Comparison of ENCODE assay signal across 8 mouse cellular contexts in genomic region chr3:88717831-88718230, GRCm38 (mm10). TPM values are rescaled to one million over a fixed set of nuclear protein-coding genes. Genes with fewer than 3 reads are reported as not detected.
DNase-seq lines count a peak whose midpoint lies in the region; ATAC-seq and TF ChIP-seq lines count a peak whose summit lies in the region.

No protein-coding gene starts in this region.

- H3K4me2 ChIP-seq in embryonic facial prominence, embryonic 15.5 days (replicated peaks) = peak overlapping the region; percentile 81
- H3K4me2 ChIP-seq in limb, embryonic 12.5 days = peak overlapping the region; percentile 84
- peak overlapping the region; percentile 87 for H3K4me2 ChIP-seq in neural tube, embryonic 15.5 days

- peaks cover 48% of the 10 kb centered on the region for H3K36me3 ChIP-seq in embryonic facial prominence, embryonic 15.5 days
- peaks cover 52% of the 10 kb centered on the region for H3K36me3 ChIP-seq in limb, embryonic 12.5 days
- H3K36me3 ChIP-seq in neural tube, embryonic 15.5 days = peaks cover 34% of the 10 kb centered on the region

- H3K27me3 ChIP-seq in embryonic facial prominence, embryonic 15.5 days = no peaks in the 10 kb centered on the region
- no peaks in the 10 kb centered on the region for H3K27me3 ChIP-seq in limb, embryonic 12.5 days
- H3K27me3 ChIP-seq in neural tube, embryonic 15.5 days (replicated peaks) = no peaks in the 10 kb centered on the region

- H3K4me3 ChIP-seq in left cerebral cortex, adult 2 months = peak overlapping the region; percentile 89
- H3K4me3 ChIP-seq in embryonic facial prominence, embryonic 15.5 days (replicated peaks) = peak overlapping the region; percentile 82
- H3K4me3 ChIP-seq in limb, embryonic 12.5 days (replicated peaks) = peak overlapping the region; percentile 15
- peak overlapping the region; percentile 9 for H3K4me3 ChIP-seq in neural tube, embryonic 15.5 days (replicated peaks)

- H3K9ac ChIP-seq in embryonic facial prominence, embryonic 15.5 days = no peak overlapping the region
- H3K9ac ChIP-seq in limb, embryonic 12.5 days (replicated peaks) = no peak overlapping the region
- H3K9ac ChIP-seq in neural tube, embryonic 15.5 days (replicated peaks) = no peak overlapping the region

- no peak overlapping the region; the same call in 1 of the 2 replicates for H3K27ac ChIP-seq in left cerebral cortex, adult 2 months
- H3K27ac ChIP-seq in embryonic facial prominence, embryonic 15.5 days (replicated peaks) = peak overlapping the region; percentile 48; the same call in 1 of the 2 replicates
- no peak overlapping the region for H3K27ac ChIP-seq in limb, embryonic 12.5 days
- no peak overlapping the region for H3K27ac ChIP-seq in neural tube, embryonic 15.5 days (replicated peaks)

- TF ChIP-seq CTCF in left cerebral cortex, adult 2 months (IDR thresholded peaks at IDR 0.05) = no peak

- ATAC-seq in embryonic facial prominence, embryonic 15.5 days (ENCODE audit: insufficient number of reproducible peaks, low FRiP score, low TSS enrichment, low read depth) = no peak
- ATAC-seq in limb, embryonic 12.5 days (ENCODE audit: insufficient number of reproducible peaks, insufficient read depth, low FRiP score, low TSS enrichment, low read depth) = no peak
- no peak for ATAC-seq in neural tube, embryonic 15.5 days (ENCODE audit: low FRiP score)

- DNase-seq in left cerebral cortex, adult 2 months (ENCODE audit: extremely low spot score in 1 of 2, low spot score in 2 of 2) = no peak
- DNase-seq in left cerebral cortex, adult 18-20 months (ENCODE audit: low spot score in 2 of 2) = no peak
- DNase-seq in thymus, postnatal 10 days (ENCODE audit: low spot score in 2 of 2) = no peak
- no peak for DNase-seq in cerebellum, postnatal 4 days (ENCODE audit: low spot score in 2 of 2)
- DNase-seq in urinary bladder, postnatal 10 days (ENCODE audit: low spot score) = no peak

- H3K9me3 ChIP-seq in embryonic facial prominence, embryonic 15.5 days (replicated peaks) = no peaks in the 10 kb centered on the region
- no peaks in the 10 kb centered on the region for H3K9me3 ChIP-seq in limb, embryonic 12.5 days
- no peaks in the 10 kb centered on the region for H3K9me3 ChIP-seq in neural tube, embryonic 15.5 days (replicated peaks)

- intact Hi-C loops in left cerebral cortex, adult 2 months (cut with DNase I) = no loop called here

- H3K4me1 ChIP-seq in embryonic facial prominence, embryonic 15.5 days = peaks cover 16% of the 10 kb centered on the region
- H3K4me1 ChIP-seq in limb, embryonic 12.5 days (replicated peaks) = peaks cover 19% of the 10 kb centered on the region
- H3K4me1 ChIP-seq in neural tube, embryonic 15.5 days = peaks cover 29% of the 10 kb centered on the region

- WGBS in embryonic facial prominence, embryonic 15.5 days = 46% methylated on average over 1 of the region's 1 CpGs
- WGBS in limb, embryonic 12.5 days = 88% methylated on average over 1 of the region's 1 CpGs
- 76% methylated on average over 1 of the region's 1 CpGs for WGBS in neural tube, embryonic 15.5 days

RNA-seq across cellular contexts. Expression of gene Rit1, which starts 1.2 kb away (rescaled TPM):
- total RNA-seq in left cerebral cortex, adult 2 months (2021) = 10 to 100 TPM; 41.1 to 45.8 TPM
- total RNA-seq in left cerebral cortex, adult 18-20 months (2021) = 10 to 100 TPM; 41.4 to 42.9 TPM
- 68.3 and 71.6 TPM in 2 replicates for polyA plus RNA-seq in embryonic facial prominence, embryonic 15.5 days (2015; fragmentation: Nextera tagmentation; extraction: Ambion mirVana)
- polyA plus RNA-seq in limb, embryonic 12.5 days (2016; fragmentation: Nextera tagmentation; extraction: Ambion mirVana) = 39.7 and 41.2 TPM in 2 replicates
- 58.7 and 67.5 TPM in 2 replicates for polyA plus RNA-seq in neural tube, embryonic 15.5 days (2015; fragmentation: Nextera tagmentation; extraction: Ambion mirVana)

RNA-seq across cellular contexts. Expression of gene Khdc4, which starts 32.2 kb away (rescaled TPM):
- 10 to 100 TPM; 55.3 to 59.3 TPM for total RNA-seq in left cerebral cortex, adult 2 months (2021)
- 10 to 100 TPM; 56.8 to 57.8 TPM for total RNA-seq in left cerebral cortex, adult 18-20 months (2021)
- polyA plus RNA-seq in embryonic facial prominence, embryonic 15.5 days (2015; fragmentation: Nextera tagmentation; extraction: Ambion mirVana) = 78.6 and 91.4 TPM in 2 replicates
- polyA plus RNA-seq in limb, embryonic 12.5 days (2016; fragmentation: Nextera tagmentation; extraction: Ambion mirVana) = 127 and 128 TPM in 2 replicates
- polyA plus RNA-seq in neural tube, embryonic 15.5 days (2015; fragmentation: Nextera tagmentation; extraction: Ambion mirVana) = 85.9 and 87.4 TPM in 2 replicates

RNA-seq across cellular contexts. Expression of gene Syt11, which starts 57.1 kb away (rescaled TPM):
- 100 to 1,000 TPM; 513 to 521 TPM for total RNA-seq in left cerebral cortex, adult 2 months (2021)
- 100 to 1,000 TPM; 511 to 528 TPM for total RNA-seq in left cerebral cortex, adult 18-20 months (2021)
- 19.0 and 23.3 TPM in 2 replicates for polyA plus RNA-seq in embryonic facial prominence, embryonic 15.5 days (2015; fragmentation: Nextera tagmentation; extraction: Ambion mirVana)
- polyA plus RNA-seq in limb, embryonic 12.5 days (2016; fragmentation: Nextera tagmentation; extraction: Ambion mirVana) = 32.0 and 36.8 TPM in 2 replicates
- 207 and 237 TPM in 2 replicates for polyA plus RNA-seq in neural tube, embryonic 15.5 days (2015; fragmentation: Nextera tagmentation; extraction: Ambion mirVana)

Comparison
In these comparisons a context has a peak if more than half of its experiments do, and no peak if none do; other contexts are left out.
1. H3K4me3 ChIP-seq: peak in every context shown above with its lines; median percentile 89 in left cerebral cortex, adult 2 months; 82 in embryonic facial prominence, embryonic 15.5 days; 15 in limb, embryonic 12.5 days; 9 in neural tube, embryonic 15.5 days.